Mouse (Mus musculus) ES-Bruce4 (cell line): ENCODE data around the gene Hsf4.

Experiments
- CTCF ChIP-seq: IDR thresholded peaks from one replicate; pipeline ENCODE4 v1.8.1; 2011; ENCODE audit warnings: low read depth, low read length
- EP300 ChIP-seq: IDR thresholded peaks from 2 replicates; pipeline ENCODE4 v1.6.1; 2011; ENCODE audit warnings: low read depth, low read length; ENCODE audit not compliant: insufficient read depth
- POLR2A ChIP-seq: IDR thresholded peaks from one replicate; pipeline ENCODE4 v1.8.1; 2011; ENCODE audit warnings: low read length; ENCODE audit not compliant: insufficient read depth

DNA sequence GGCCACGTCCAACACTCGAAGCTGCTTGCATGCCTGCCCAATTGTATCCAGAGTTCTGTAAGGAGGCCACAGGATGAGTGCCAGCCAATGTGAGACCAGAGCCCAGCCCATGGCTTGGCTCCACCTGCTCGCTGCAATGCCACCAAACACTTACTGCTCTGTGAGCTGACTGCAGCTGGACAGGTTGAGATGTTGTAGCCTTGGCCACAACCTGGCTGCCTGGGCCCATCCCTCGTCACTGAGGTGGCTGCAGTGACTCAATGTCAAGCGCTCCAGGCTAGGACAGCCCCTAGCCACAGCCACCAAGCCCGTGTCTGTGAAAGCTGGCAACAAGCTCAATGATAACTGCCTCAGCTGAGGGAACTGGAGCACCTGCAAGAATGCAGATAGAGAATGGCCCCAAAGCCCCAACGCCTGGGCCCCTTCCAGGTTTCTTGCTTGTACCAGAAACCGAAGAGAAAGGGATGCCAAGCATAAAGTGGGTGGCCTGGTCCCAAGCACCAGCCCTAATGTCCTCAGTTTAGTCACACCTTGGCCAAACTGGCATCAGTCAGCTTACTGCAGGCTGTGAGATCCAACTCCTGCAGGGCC is 43.4 kb downstream of the Hsf4 start:
- TF ChIP-seq CTCF (no peak), POLR2A (no peak), EP300 (no peak)
